Mouse (Mus musculus) natural killer cell, adult 2 months (primary cell): ENCODE measurements around the gene Gm20388.
"Not testable (repeated sequence)": the region's sequence is repeated elsewhere in the genome, so short reads cannot be mapped to it uniquely, and the experiment has no call there.

Experiments
- DNase-seq, 2 experiments: peaks; one replicate each; pipeline ENCODE4 v3.0.0; 2022; ENCODE audit warnings: low spot score in 2 of 2

The Gm20388 gene

GRCm38 (mm10) chr8:123191908-123192307 is 3281.3 kb downstream of the Gm20388 start:
- DNase-seq: no peak

GRCm38 (mm10) chr8:123193771-123194170 is 3283.1 kb downstream of the Gm20388 start:
- no peak for DNase-seq

DNA sequence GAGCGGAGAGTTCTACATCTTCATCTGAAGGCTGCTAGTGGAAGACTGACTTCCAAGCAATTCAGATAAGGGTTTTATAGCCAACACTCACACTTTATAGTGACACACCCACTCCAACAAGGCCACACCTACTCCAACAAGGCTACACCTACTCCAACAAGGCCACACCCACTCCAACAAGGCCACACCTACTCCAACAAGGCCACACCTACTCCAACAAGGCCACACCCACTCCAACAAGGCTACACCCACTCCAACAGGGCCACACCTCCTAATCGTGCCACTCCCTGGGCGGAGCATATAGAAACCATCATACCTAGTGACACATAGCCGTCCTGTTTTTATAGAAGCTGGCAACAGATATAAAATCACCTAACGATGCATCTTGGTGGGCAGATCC is 3286.4 kb downstream of the Gm20388 start:
- peak; percentile 21 to 32 for DNase-seq

GRCm38 (mm10) chr8:123199864-123200263 is 3289.2 kb downstream of the Gm20388 start:
- no peak for DNase-seq

DNA sequence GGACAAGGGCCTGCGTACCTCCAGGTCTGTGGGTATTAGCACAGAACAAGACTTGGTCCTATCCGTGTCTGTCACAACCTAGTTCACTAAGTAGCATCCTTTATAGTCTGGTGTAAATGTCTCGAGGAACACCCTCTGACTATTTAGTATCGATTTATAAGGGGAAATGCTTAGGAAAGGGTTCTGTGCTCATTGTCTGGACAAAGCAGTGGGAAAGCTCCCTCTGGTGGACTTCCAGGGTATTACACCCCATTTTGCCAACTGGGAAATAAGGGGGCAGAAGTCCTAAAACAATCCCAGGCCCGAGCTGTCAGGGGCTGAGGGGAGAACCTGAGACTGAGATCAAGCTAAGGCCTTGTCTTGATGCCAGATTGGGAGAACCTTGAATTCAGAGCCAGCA is 3291.6 kb downstream of the Gm20388 start:
- peak; percentile 64 to 67 for DNase-seq

DNA sequence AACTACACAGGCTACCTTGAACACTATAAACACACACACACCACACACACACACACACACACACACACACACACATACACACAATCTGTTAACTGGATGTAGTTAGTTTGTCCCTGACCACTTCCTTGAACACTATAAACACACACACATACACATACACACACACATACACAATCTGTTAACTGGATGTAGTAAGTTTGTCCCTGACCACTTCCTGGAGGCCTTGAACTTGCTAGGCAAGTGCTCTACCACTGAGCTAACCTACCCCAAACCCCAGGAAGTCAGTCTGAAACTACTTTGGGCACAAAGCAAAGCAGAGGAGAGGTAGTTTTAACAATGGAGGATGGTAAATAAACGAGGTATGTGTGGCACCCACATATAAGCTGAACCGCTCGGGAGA is 3292.9 kb downstream of the Gm20388 start:
- peak; percentile 44 to 68 for DNase-seq

DNA sequence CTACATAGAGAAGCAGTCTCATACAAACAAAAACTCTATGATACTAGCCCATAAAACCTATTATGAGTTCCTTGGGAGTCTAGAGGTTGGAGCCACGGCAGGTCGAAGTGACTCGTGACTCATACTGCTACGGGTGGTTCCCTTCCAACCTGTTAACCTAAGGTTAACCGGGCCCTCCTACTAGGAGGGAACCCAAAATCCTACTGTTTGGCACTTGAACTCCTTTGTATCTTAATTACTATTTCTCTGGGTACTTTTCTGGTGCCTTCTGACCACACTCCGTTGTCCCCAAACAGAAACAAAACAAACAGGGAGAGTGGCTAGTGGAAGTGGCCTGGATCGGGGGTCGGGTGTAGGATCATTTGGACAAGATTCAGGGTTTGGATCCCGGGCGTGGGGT is 3301.2 kb downstream of the Gm20388 start:
- DNase-seq: no peak

GRCm38 (mm10) chr8:123212321-123213117 is 3301.9 kb downstream of the Gm20388 start, which contains the start of the genes Chmp1a and Spata33:
Gene Chmp1a, minus strand, starts transcription at chr8:123212763.
Gene Spata33, plus strand, starts transcription at chr8:123212832.
- DNase-seq: peak; percentile 89 to 90

DNA sequence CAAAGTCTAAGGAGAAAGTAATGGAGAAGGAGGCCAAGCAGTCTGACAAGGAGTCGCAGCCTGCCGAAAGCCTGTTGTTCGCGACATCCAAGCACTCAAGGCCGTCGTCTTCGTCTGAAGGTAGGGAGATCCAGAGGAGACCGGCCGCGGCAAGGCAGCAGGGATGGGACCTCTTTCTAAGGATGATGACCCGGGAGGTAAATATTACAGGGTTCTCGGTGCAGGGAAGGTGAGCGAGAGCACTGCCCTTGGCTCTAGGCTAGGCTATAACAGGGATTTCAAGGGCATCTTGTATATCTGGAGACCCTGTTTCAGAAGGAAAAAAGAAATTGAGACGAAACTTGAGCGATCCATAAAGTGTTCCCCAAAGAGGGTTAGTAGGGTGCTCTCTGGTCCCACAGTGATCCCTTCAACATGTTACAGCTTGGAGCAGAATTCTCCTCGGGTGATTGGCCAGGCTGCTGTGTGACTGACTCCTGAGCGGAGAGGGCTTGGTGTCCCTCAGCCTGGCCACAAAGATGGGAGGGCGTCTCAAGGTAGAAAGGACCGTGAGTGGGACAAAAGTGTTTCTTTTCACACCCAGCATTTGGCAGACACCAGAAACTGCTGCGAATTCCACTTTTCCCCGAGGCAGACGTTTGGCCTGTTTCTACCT is 3302.6 kb downstream of the Gm20388 start:
- DNase-seq: no peak

GRCm38 (mm10) chr8:123215430-123215829 is 3304.8 kb downstream of the Gm20388 start:
- DNase-seq: no peak

- DNase-seq: no peak
Measured at GRCm38 (mm10) chr8:123220917-123221316, 3310.3 kb downstream of the Gm20388 start.

DNA sequence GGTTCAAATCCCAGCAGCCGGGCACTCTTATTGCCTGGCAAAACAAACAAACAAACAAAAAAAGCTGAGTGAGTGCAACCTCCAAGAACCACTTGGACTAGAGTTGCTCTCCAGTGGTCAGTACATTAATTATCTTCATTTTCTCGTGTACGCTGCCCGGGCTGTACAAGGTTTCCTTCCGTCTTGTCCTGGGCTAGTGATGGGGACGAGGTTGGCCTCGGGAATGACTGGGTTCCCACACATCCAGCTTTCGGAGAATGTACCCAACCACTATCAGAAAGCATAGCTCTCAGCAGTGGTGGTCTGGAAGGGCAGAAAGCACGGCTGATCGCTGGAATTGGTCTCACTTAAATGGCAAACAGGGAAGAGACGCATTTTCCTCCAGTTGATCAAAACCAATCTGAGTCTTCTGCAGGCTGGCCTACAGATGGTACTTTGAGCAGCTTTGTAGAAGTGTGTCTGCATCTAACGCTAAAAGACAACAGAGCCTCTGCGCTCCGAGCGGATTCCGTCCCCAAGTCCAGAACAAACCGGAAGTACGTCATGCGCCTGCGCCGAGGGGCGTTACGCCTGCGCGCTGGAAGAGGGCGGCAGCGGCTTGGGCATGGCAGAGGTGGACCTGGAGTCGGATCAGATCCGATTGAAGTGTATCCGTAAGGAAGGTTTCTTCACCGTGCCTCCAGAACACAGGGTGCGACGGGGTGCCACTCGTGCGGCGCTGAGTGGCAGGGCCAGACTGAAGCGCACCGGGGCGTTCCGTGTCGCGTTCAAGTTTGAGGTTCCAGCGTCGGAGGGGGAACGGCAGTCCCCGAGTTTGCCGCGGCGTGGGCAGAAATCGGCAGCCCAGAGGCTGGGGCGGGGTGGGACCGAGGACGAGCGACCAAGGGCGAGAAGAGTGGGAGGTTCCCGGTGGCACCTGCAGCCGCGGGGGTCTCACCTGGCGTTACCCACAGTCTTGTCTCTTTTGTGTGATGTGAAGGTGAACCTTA is 3313.9 kb downstream of the Gm20388 start, which contains the start of gene Cdk10:
Gene Cdk10, plus strand, starts transcription at position 565 of the 989 bp plus-strand sequence.
- peak; percentile 88 to 89 for DNase-seq

DNA sequence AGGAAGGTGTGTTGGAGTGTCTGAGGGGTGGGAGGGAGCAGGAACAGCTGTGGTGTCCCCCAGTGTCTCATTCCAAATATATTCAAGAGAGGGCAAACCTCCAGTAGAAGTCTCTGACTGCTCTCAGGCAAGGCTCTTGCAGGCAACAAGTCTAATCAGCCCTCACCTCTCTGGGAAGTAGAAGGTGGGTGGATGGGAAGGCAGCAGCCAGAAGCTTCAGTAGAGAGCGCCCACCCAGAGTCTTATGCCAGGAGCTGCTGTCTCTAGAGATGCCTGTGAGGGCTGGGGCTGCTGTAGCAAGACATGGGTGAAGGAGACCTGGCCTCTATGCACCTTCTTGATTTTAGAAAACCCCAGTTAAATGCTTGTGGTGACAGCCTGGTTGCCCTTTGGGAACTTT is 3317.8 kb downstream of the Gm20388 start:
- DNase-seq: no peak

DNA sequence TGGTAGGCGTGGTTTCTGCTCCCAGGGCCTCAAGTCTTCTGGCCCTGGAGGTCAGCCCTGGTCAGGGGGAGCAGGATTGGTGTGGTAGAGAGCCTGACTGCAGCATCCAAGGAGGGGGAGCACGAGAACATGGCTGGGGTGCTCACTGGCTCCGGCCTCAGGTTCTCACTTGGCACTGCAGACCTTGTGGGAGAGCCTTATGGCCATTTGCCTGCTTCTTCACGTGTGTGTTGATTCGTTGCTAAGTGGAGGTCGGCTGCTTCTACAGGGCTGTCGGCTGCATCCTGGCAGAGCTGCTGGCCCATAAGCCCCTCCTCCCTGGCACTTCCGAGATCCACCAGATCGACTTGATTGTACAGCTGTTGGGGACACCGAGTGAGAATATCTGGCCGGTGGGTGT is 3319.7 kb downstream of the Gm20388 start:
- not testable (repeated sequence) for DNase-seq

- DNase-seq: no peak
Measured at GRCm38 (mm10) chr8:123231742-123232141, 3321.1 kb downstream of the Gm20388 start.

- DNase-seq: no peak
Measured at GRCm38 (mm10) chr8:123232553-123232952, 3321.9 kb downstream of the Gm20388 start.

- no peak for DNase-seq
Measured at GRCm38 (mm10) chr8:123233300-123233699, 3322.7 kb downstream of the Gm20388 start.

- DNase-seq: no peak
Measured at GRCm38 (mm10) chr8:123233760-123234159, 3323.1 kb downstream of the Gm20388 start.

DNA sequence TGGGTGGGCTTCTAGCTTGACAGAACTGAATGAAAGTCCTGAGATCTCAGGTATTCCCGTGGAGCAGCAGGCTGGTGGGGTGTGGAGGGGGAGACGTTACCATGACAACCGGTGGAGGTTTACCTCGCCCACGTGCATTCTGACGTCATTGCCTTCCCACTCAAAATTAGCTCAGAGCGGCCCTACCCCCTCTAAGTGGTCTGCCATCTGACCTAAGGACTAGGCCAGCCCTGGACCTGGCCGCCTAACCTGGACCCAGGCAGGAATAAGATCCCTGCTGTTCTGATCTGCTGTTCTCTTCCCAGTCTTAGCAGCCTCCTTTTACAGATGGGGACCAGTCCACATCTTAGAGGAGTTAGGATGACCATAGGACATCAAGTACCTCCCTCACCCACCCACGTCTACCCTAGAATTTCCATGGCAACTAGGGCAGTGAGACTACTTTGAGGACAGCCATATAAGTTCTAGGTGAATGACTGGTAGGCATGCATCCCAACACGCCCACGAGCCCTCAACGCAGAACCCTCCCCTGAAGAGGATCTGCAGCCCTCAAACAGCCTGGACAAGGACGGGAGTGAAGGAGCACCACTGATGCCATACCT is 3324.4 kb downstream of the Gm20388 start:
- DNase-seq: no peak

GRCm38 (mm10) chr8:123235520-123236497 is 3325.2 kb downstream of the Gm20388 start, which contains the start of gene Spata2l:
Gene Spata2l, minus strand, starts transcription at chr8:123236233.
- DNase-seq: peak; percentile 80 to 89
